Mouse (Mus musculus) testis, adult 2 months (tissue): ENCODE data around the gene Syt6. TPM values are rescaled to one million over a fixed set of nuclear protein-coding genes. Genes with fewer than 3 reads are reported as not detected.

ENCODE experiments used
- H3K27ac ChIP-seq: fragments of 200-500 bp; 2 replicates; pipeline ENCODE4 v1.5.1; 2012; ENCODE audit warnings: low read depth, low read length; ENCODE audit not compliant: control insufficient read depth, insufficient read depth
- H3K27me3 ChIP-seq: fragments of 200-500 bp; 2 replicates; pipeline ENCODE4 v1.6.1; 2012; ENCODE audit warnings: mild to moderate bottlenecking, low read length, moderate library complexity; ENCODE audit not compliant: control insufficient read depth, insufficient read depth
- H3K36me3 ChIP-seq: fragments of 200-500 bp; 2 replicates; pipeline ENCODE4 v1.6.1; 2012; ENCODE audit warnings: mild to moderate bottlenecking, low read length; ENCODE audit not compliant: control insufficient read depth, insufficient read depth
- H3K4me1 ChIP-seq: fragments of 200-500 bp; 2 replicates; pipeline ENCODE4 v1.6.1; 2012; ENCODE audit warnings: low read length; ENCODE audit not compliant: control insufficient read depth, insufficient read depth
- H3K4me3 ChIP-seq: fragments of 200-500 bp; 2 replicates; pipeline ENCODE4 v1.5.1; 2012; ENCODE audit warnings: low read depth, mild to moderate bottlenecking, low read length, moderate library complexity, mixed read lengths; ENCODE audit not compliant: control insufficient read depth
- CTCF ChIP-seq: fragments of 200-500 bp; IDR thresholded peaks from 2 replicates; pipeline ENCODE4 v1.5.1; 2012; ENCODE audit warnings: low read depth, mild to moderate bottlenecking, inconsistent platforms, low read length, moderate library complexity; ENCODE audit not compliant: control insufficient read depth, insufficient read depth, insufficient replicate concordance
- POLR2A ChIP-seq: fragments of 200-500 bp; IDR thresholded peaks from 2 replicates; pipeline ENCODE4 v1.6.1; 2012; ENCODE audit warnings: low read depth, mild to moderate bottlenecking, inconsistent platforms, low read length, moderate library complexity; ENCODE audit not compliant: control insufficient read depth
- polyA plus RNA-seq: library from polyadenylated mRNA; depleted of rRNA; stranded (reverse); fragments of >200 nt; gene quantifications from 2 replicates; pipeline ENCODE4 v1.2.3, GENCODE M21; 2012

Gene Syt6
- polyA plus RNA-seq, 1 experiment = 0.10 TPM

DNA sequence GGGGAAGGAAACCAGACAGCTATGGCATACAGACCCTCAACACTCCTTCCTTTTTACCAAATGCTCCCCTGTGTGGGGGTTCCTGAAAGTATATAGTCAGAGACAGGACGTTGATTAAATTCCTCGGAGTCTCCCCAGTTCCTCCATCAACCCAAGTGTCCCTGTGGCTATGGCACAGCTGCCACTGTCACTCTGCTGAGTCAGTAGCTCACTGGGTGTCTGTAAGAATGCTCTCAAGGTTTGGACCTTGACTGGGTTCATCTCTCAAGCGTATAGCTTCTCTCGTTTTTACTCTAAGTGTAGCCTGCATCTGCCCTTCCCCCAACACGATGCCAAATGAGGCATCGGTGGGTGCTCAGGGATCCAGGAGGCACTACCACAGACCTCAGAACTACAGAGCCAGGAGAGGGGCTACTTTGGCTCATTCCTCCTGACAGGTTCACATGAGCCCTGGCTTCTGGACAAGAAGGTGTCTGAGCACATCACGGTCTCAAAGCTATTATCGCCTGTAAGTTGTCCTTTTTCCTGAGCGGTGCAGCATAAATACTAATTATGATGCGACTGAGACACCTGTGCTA lies 49.0 kb downstream of the Syt6 start:
- H3K4me1 ChIP-seq = no peaks in the 10 kb centered on the region
- no peak overlapping the region for H3K27ac ChIP-seq
- H3K36me3 ChIP-seq = no peaks in the 10 kb centered on the region
- no peak overlapping the region for H3K4me3 ChIP-seq
- TF ChIP-seq POLR2A (no peak), CTCF (no peak)
- H3K27me3 ChIP-seq = no peaks in the 10 kb centered on the region

- Histone ChIP-seq H3K27ac (no peak overlapping the region), H3K36me3 (no peaks in the 10 kb centered on the region), H3K4me3 (no peak overlapping the region), H3K4me1 (no peaks in the 10 kb centered on the region), H3K27me3 (no peaks in the 10 kb centered on the region)
- TF ChIP-seq POLR2A (no peak), CTCF (no peak)
Observed at GRCm38 (mm10) chr3:103624591-103625051, 49.6 kb downstream of the Syt6 start.

DNA sequence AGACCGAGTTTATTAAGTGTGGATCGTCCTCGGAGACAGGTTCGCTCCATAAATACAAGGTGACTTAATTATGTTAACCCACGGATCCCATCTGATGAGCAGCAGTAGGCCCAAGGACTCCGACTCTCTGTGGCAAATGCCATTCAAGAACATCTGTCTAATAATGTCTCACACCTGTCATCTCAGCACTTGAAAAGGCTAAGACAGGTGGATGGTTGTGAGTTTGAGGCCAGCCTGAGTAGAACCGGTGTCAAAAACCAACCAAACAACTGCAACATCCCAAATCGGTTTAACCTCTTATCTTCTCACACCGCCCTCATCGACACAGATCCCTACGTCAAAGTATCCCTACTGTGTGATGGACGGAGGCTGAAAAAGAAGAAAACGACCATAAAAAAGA lies 50.1 kb downstream of the Syt6 start:
- no peaks in the 10 kb centered on the region for H3K27me3 ChIP-seq
- H3K36me3 ChIP-seq = no peaks in the 10 kb centered on the region
- no peak overlapping the region for H3K27ac ChIP-seq
- no peaks in the 10 kb centered on the region for H3K4me1 ChIP-seq
- no peak overlapping the region for H3K4me3 ChIP-seq
- TF ChIP-seq POLR2A (no peak), CTCF (no peak)

- no peak overlapping the region for H3K4me3 ChIP-seq
- H3K27ac ChIP-seq = no peak overlapping the region
- no peaks in the 10 kb centered on the region for H3K4me1 ChIP-seq
- TF ChIP-seq POLR2A (no peak), CTCF (no peak)
- H3K36me3 ChIP-seq = no peaks in the 10 kb centered on the region
- H3K27me3 ChIP-seq = no peaks in the 10 kb centered on the region
Observed at GRCm38 (mm10) chr3:103626481-103626880, 51.5 kb downstream of the Syt6 start.

- H3K27me3 ChIP-seq = no peaks in the 10 kb centered on the region
- H3K4me3 ChIP-seq = no peak overlapping the region
- H3K27ac ChIP-seq = no peak overlapping the region
- H3K4me1 ChIP-seq = no peaks in the 10 kb centered on the region
- TF ChIP-seq POLR2A (no peak), CTCF (no peak)
- H3K36me3 ChIP-seq = no peaks in the 10 kb centered on the region
Observed at GRCm38 (mm10) chr3:103627661-103628060, 52.6 kb downstream of the Syt6 start.

DNA sequence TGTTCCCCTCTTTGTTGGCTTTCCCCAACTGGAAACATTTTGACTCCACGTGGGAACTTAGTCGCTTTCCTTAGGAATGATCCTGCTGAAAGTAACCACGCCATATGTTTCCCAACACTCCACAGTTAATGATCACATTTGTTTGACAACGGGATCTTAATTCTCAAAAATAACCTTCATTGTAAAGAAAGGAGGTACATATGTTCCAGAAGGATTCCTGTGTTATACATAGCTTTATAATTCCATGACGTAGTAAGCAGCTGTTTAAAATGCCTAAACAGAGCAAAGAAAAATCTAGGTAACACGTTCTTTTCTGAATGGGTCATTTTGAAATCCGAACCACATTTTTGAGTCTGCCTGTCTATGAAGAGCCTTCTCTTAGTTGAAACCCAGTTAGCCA lies 58.1 kb downstream of the Syt6 start:
- H3K27me3 ChIP-seq = no peaks in the 10 kb centered on the region
- TF ChIP-seq CTCF = no peak
- no peak for TF ChIP-seq POLR2A
- H3K27ac ChIP-seq = no peak overlapping the region
- no peaks in the 10 kb centered on the region for H3K36me3 ChIP-seq
- H3K4me3 ChIP-seq = no peak overlapping the region
- H3K4me1 ChIP-seq = no peaks in the 10 kb centered on the region

DNA sequence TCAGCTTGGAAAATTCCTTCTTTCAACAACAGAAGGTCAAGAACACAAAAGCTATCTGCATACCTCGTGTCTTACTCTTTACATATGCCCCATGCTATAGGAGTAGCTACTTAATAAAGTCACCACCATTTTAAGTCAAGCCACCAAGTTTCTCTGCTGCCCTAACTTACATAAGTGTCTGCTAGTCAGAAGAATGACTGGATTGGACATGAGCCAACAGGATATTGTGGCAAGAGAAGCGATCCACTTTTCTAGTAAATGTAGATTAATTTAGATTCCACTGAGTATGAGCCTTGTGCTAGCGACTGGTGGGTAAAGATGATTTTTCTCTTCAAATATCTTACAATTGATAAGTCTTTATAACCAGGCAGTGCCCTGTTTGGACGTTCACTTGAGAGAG lies 58.8 kb downstream of the Syt6 start:
- no peak overlapping the region for H3K4me3 ChIP-seq
- H3K4me1 ChIP-seq = no peaks in the 10 kb centered on the region
- H3K27me3 ChIP-seq = no peaks in the 10 kb centered on the region
- no peak for TF ChIP-seq POLR2A
- TF ChIP-seq CTCF = no peak
- H3K27ac ChIP-seq = no peak overlapping the region
- H3K36me3 ChIP-seq = no peaks in the 10 kb centered on the region

GRCm38 (mm10) chr3:103634256-103634655 lies 59.2 kb downstream of the Syt6 start:
- H3K4me3 ChIP-seq = no peak overlapping the region
- H3K27ac ChIP-seq = no peak overlapping the region
- H3K4me1 ChIP-seq = no peaks in the 10 kb centered on the region
- no peak for TF ChIP-seq CTCF
- no peak for TF ChIP-seq POLR2A
- no peaks in the 10 kb centered on the region for H3K36me3 ChIP-seq
- H3K27me3 ChIP-seq = no peaks in the 10 kb centered on the region
